Mouse (Mus musculus): ENCODE measurements around the gene Npb. TPM values are rescaled to one million over a fixed set of nuclear protein-coding genes. Genes with fewer than 3 reads are reported as not detected.
"Not testable (repeated sequence)": the region's sequence is repeated elsewhere in the genome, so short reads cannot be mapped to it uniquely, and the experiment has no call there.

Npb gene
- total RNA-seq (2012; rRNA removed) (0.27 and 0.62 TPM in 2 replicates), polyA plus RNA-seq (2012; ENCODE audit: insufficient read depth in 1 of 2, insufficient read length in 2 of 2, low read depth in 1 of 2, low replicate concordance in 2 of 2, missing spikeins in 1 of 2) (1 to 10 TPM in 1 of 2 experiments, not detected in 1; 1.7 TPM)

- H3K27ac ChIP-seq (ENCODE audit: control insufficient read depth, low read depth, low read length) = no peak within 1 kb of the TSS
- no peak within 1 kb of the TSS for H3K4me3 ChIP-seq (ENCODE audit: control insufficient read depth in 1 of 2, insufficient read depth in 1 of 2, low read depth in 2 of 2, low read length in 2 of 2)
These were observed at the start of gene Npb for GRCm38 (mm10) chr11:120608241-120609034. Npb (plus strand) TSS chr11:120608477.

GRCm38 (mm10) chr11:120558843-120559242, 49.4 kb upstream of the Npb start:
- not testable (repeated sequence) for H3K79me2 ChIP-seq (ENCODE audit: control insufficient read depth, insufficient read depth, low read length, poor library complexity); H3K27me3 ChIP-seq (ENCODE audit: control insufficient read depth in 1 of 2, insufficient read depth in 2 of 2, low read length in 2 of 2); H3K4me3 ChIP-seq (ENCODE audit: control insufficient read depth in 1 of 2, insufficient read depth in 1 of 2, low read depth in 2 of 2, low read length in 2 of 2); H3K9me3 ChIP-seq (replicated peaks; ENCODE audit: insufficient read depth, low read length); H3K27ac ChIP-seq (ENCODE audit: control insufficient read depth, low read depth, low read length); H3K9ac ChIP-seq (ENCODE audit: control insufficient read depth, low read depth, low read length, poor library complexity, severe bottlenecking); H3K4me1 ChIP-seq (ENCODE audit: control insufficient read depth in 1 of 2, insufficient read depth in 2 of 2, low read length in 2 of 2)
- H3K36me3 ChIP-seq (ENCODE audit: control insufficient read depth in 1 of 2, insufficient read depth in 2 of 2, low read length in 2 of 2) = peaks cover 0 to 15% of the 10 kb centered on the region in 2 experiments; a peak in 2 of 4 replicates
- DNase-seq (ENCODE audit: low read depth, low spot score) = peak; percentile 61
- TF ChIP-seq CTCF (IDR thresholded peaks at IDR 0.05 in 2 of 3, conservative IDR thresholded peaks at IDR 0.05 in 1 of 3; ENCODE audit: control insufficient read depth in 1 of 3, insufficient read depth in 1 of 3, low read depth in 2 of 3, low read length in 3 of 3, poor library complexity in 1 of 3, severe bottlenecking in 1 of 3) (peak in 1 of 3 experiments; percentile 20; a peak in 1 of 6 replicates), SMC3 (IDR thresholded peaks at IDR 0.05; ENCODE audit: low read depth, low read length) (peak; percentile 7; the same call in 1 of the 2 replicates)

More at GRCm38 (mm10) chr11:120608241-120609034, at the start of gene Npb:
- Histone ChIP-seq H3K9me3 (replicated peaks; ENCODE audit: insufficient read depth, low read length) (no peaks in the 10 kb centered on the region), H3K79me2 (ENCODE audit: control insufficient read depth, insufficient read depth, low read length, poor library complexity) (no peaks in the 10 kb centered on the region), H3K4me1 (ENCODE audit: control insufficient read depth in 1 of 2, insufficient read depth in 2 of 2, low read length in 2 of 2) (no peaks in the 10 kb centered on the region), H3K9ac (ENCODE audit: control insufficient read depth, low read depth, low read length, poor library complexity, severe bottlenecking) (no peak within 1 kb of the TSS), H3K36me3 (ENCODE audit: control insufficient read depth in 1 of 2, insufficient read depth in 2 of 2, low read length in 2 of 2) (peaks cover 0 to 4% of the 10 kb centered on the region in 2 experiments; a peak in 2 of 4 replicates), H3K27me3 (ENCODE audit: control insufficient read depth in 1 of 2, insufficient read depth in 2 of 2, low read length in 2 of 2) (no peaks in the 10 kb centered on the region)
- no peak for TF ChIP-seq MAX (IDR thresholded peaks at IDR 0.05; ENCODE audit: low read length)
- TF ChIP-seq ZMIZ1 (IDR thresholded peaks at IDR 0.05; ENCODE audit: low read depth, low read length) = 0 out of 2 replicates have a peak, but pooled peaks have one; percentile 4
- TF ChIP-seq MAFK (IDR thresholded peaks at IDR 0.05; ENCODE audit: borderline replicate concordance, low read depth, low read length) = no peak
- TF ChIP-seq ZC3H11A (IDR thresholded peaks at IDR 0.05; ENCODE audit: low read depth, low read length) = no peak
- no peak for TF ChIP-seq JUND (IDR thresholded peaks at IDR 0.05; ENCODE audit: low read depth, low read length)
- no peak for DNase-seq (ENCODE audit: low read depth, low spot score)

- DNase-seq (ENCODE audit: low read depth, low spot score) = no peak
- no peak for TF ChIP-seq SMC3 (IDR thresholded peaks at IDR 0.05; ENCODE audit: low read depth, low read length)
- TF ChIP-seq GABPA (IDR thresholded peaks at IDR 0.05; ENCODE audit: low read depth, low read length) = no peak
- TF ChIP-seq EP300 (IDR thresholded peaks at IDR 0.05; ENCODE audit: low read depth in 1 of 2, low read length in 2 of 2) = no peak
- TF ChIP-seq E2F4 (IDR thresholded peaks at IDR 0.05; ENCODE audit: borderline replicate concordance, low read depth, low read length) = no peak
- TF ChIP-seq BHLHE40 (IDR thresholded peaks at IDR 0.05; ENCODE audit: borderline replicate concordance, low read depth, low read length) = no peak
- TF ChIP-seq ETS1 (IDR thresholded peaks at IDR 0.05; ENCODE audit: low read depth, low read length) = no peak
- no peak for TF ChIP-seq MAFK (IDR thresholded peaks at IDR 0.05; ENCODE audit: borderline replicate concordance, low read depth, low read length)
- TF ChIP-seq CTCF (IDR thresholded peaks at IDR 0.05 in 2 of 3, conservative IDR thresholded peaks at IDR 0.05 in 1 of 3; ENCODE audit: control insufficient read depth in 1 of 3, insufficient read depth in 1 of 3, low read depth in 2 of 3, low read length in 3 of 3, poor library complexity in 1 of 3, severe bottlenecking in 1 of 3) = no peak
- no peak for TF ChIP-seq MYB (IDR thresholded peaks at IDR 0.05; ENCODE audit: low read depth, low read length)
- TF ChIP-seq JUND (IDR thresholded peaks at IDR 0.05; ENCODE audit: low read depth, low read length) = no peak
- H3K27ac ChIP-seq (ENCODE audit: control insufficient read depth, low read depth, low read length) = no peak overlapping the region
- peaks cover 0 to 33% of the 10 kb centered on the region in 2 experiments; a peak in 2 of 4 replicates for H3K36me3 ChIP-seq (ENCODE audit: control insufficient read depth in 1 of 2, insufficient read depth in 2 of 2, low read length in 2 of 2)
- H3K9me3 ChIP-seq (replicated peaks; ENCODE audit: insufficient read depth, low read length) = no peaks in the 10 kb centered on the region
- no peaks in the 10 kb centered on the region for H3K79me2 ChIP-seq (ENCODE audit: control insufficient read depth, insufficient read depth, low read length, poor library complexity)
- no peak overlapping the region for H3K4me3 ChIP-seq (ENCODE audit: control insufficient read depth in 1 of 2, insufficient read depth in 1 of 2, low read depth in 2 of 2, low read length in 2 of 2)
- no peaks in the 10 kb centered on the region for H3K4me1 ChIP-seq (ENCODE audit: control insufficient read depth in 1 of 2, insufficient read depth in 2 of 2, low read length in 2 of 2)
- no peak overlapping the region for H3K9ac ChIP-seq (ENCODE audit: control insufficient read depth, low read depth, low read length, poor library complexity, severe bottlenecking)
- H3K27me3 ChIP-seq (ENCODE audit: control insufficient read depth in 1 of 2, insufficient read depth in 2 of 2, low read length in 2 of 2) = no peaks in the 10 kb centered on the region
These were observed 47.1 kb upstream of the Npb start for GRCm38 (mm10) chr11:120560952-120561728.

Data from MEL (cell line).